In genomic region chr16:24445473-24445872, GRCm38 (mm10) we compare ENCODE assay signal across 14 mouse cellular contexts.
"Had no signal": no experiment of that assay in that cellular context is flagged by ENCODE, and none has a peak within 500 bp of the region (broad histone marks: within the 10 kb centered on the region; RNA-seq: fewer than 3 reads in every experiment).

No protein-coding gene starts in this region.

- H3K4me3 ChIP-seq: limb, embryonic 12.5 days; midbrain, embryonic 15.5 days; neural tube, embryonic 13.5 days had no signal

- H3K9me3 ChIP-seq: limb, embryonic 12.5 days; midbrain, embryonic 15.5 days; neural tube, embryonic 13.5 days had no signal

- H3K27me3 ChIP-seq: limb, embryonic 12.5 days; midbrain, embryonic 15.5 days; neural tube, embryonic 13.5 days had no signal

- ATAC-seq: intestine, postnatal 0 days; midbrain, embryonic 15.5 days had no signal

- DNase-seq: kidney, postnatal 14 days; liver; lung, adult 2 months; lung, postnatal 10 days; lung, postnatal 4 days; retina, postnatal 1 day; right cerebral cortex, postnatal 14 days; thymus, postnatal 36 days had no signal

- H3K4me2 ChIP-seq: limb, embryonic 12.5 days; midbrain, embryonic 11.5 days; midbrain, embryonic 15.5 days; neural tube, embryonic 13.5 days had no signal

- H3K27ac ChIP-seq: limb, embryonic 12.5 days; liver, embryonic 14.5 days; midbrain, embryonic 15.5 days; neural tube, embryonic 13.5 days had no signal

- H3K9ac ChIP-seq: limb, embryonic 12.5 days; liver, embryonic 14.5 days; midbrain, embryonic 15.5 days; neural tube, embryonic 13.5 days had no signal

- H3K36me3 ChIP-seq: midbrain, embryonic 15.5 days; neural tube, embryonic 13.5 days had no signal
